Mouse (Mus musculus): ENCODE data around the gene Gorasp1. TPM values are rescaled to one million over a fixed set of nuclear protein-coding genes. Genes with fewer than 3 reads are reported as not detected.

Gorasp1 gene
- polyA plus RNA-seq, 1 experiment from 2014 or later, result 16.6 TPM

- Histone ChIP-seq H3K4me1 (replicated peaks) (peaks cover 8% of the 10 kb centered on the region), H3K27ac (no peak overlapping the region), H3K9ac (no peak overlapping the region), H3K4me3 (no peak overlapping the region), H3K9me3 (replicated peaks) (no peaks in the 10 kb centered on the region), H3K27me3 (no peaks in the 10 kb centered on the region), H3K4me2 (no peak overlapping the region), H3K36me3 (no peaks in the 10 kb centered on the region)
- WGBS, result 40% methylated on average over 2 of the region's 2 CpGs
- no peak for ATAC-seq (replicated peaks; ENCODE audit: insufficient number of reproducible peaks, insufficient read depth, low FRiP score, low read depth)
These were observed 46.7 kb downstream of the Gorasp1 start for GRCm38 (mm10) chr9:119890692-119891091.

GRCm38 (mm10) chr9:119889446-119889845, 47.9 kb downstream of the Gorasp1 start:
- Histone ChIP-seq H3K36me3 (no peaks in the 10 kb centered on the region), H3K4me3 (no peak overlapping the region), H3K27me3 (no peaks in the 10 kb centered on the region), H3K9me3 (replicated peaks) (no peaks in the 10 kb centered on the region), H3K4me1 (replicated peaks) (peaks cover 4% of the 10 kb centered on the region; the same call in 1 of the 2 replicates), H3K4me2 (no peak overlapping the region), H3K27ac (no peak overlapping the region), H3K9ac (no peak overlapping the region)
- ATAC-seq (replicated peaks; ENCODE audit: insufficient number of reproducible peaks, insufficient read depth, low FRiP score, low read depth), result no peak
- WGBS, result 80% methylated on average over 9 of the region's 9 CpGs

GRCm38 (mm10) chr9:119888843-119889246, 48.5 kb downstream of the Gorasp1 start:
- Histone ChIP-seq H3K4me3 (no peak overlapping the region), H3K27me3 (no peaks in the 10 kb centered on the region), H3K9ac (no peak overlapping the region), H3K4me2 (no peak overlapping the region), H3K36me3 (no peaks in the 10 kb centered on the region), H3K27ac (no peak overlapping the region), H3K9me3 (replicated peaks) (no peaks in the 10 kb centered on the region), H3K4me1 (replicated peaks) (no peaks in the 10 kb centered on the region)
- WGBS, result 54% methylated on average over 2 of the region's 2 CpGs
- ATAC-seq (replicated peaks; ENCODE audit: insufficient number of reproducible peaks, insufficient read depth, low FRiP score, low read depth), result no peak

GRCm38 (mm10) chr9:119887144-119887901, 50.0 kb downstream of the Gorasp1 start:
- Histone ChIP-seq H3K27ac (no peak overlapping the region), H3K4me2 (no peak overlapping the region), H3K27me3 (no peaks in the 10 kb centered on the region), H3K4me1 (replicated peaks) (no peaks in the 10 kb centered on the region), H3K4me3 (no peak overlapping the region), H3K36me3 (no peaks in the 10 kb centered on the region), H3K9me3 (replicated peaks) (no peaks in the 10 kb centered on the region), H3K9ac (no peak overlapping the region)
- ATAC-seq (replicated peaks; ENCODE audit: insufficient number of reproducible peaks, insufficient read depth, low FRiP score, low read depth), result no peak
- 70% methylated on average over 4 of the region's 4 CpGs for WGBS

Other genes with a start within 250 kb of the Gorasp1 start
- gene Scn10a, start 218.2 kb downstream of the Gorasp1 start, polyA plus RNA-seq (2015; fragmentation: Nextera tagmentation; extraction: Ambion mirVana), result 0.96 and 1.0 TPM in 2 replicates
- 0.03 and 0.04 TPM in 2 replicates for gene Scn11a, start 112.1 kb downstream of the Gorasp1 start, polyA plus RNA-seq (2015; fragmentation: Nextera tagmentation; extraction: Ambion mirVana)
- 31.5 and 35.0 TPM in 2 replicates for gene Wdr48, start 42.7 kb downstream of the Gorasp1 start, polyA plus RNA-seq (2015; fragmentation: Nextera tagmentation; extraction: Ambion mirVana)
- 0.08 and 0.29 TPM in 2 replicates for gene Ttc21a, start within 50 bp of the Gorasp1 start, polyA plus RNA-seq (2015; fragmentation: Nextera tagmentation; extraction: Ambion mirVana)
- gene Csrnp1, start 47.1 kb upstream of the Gorasp1 start, polyA plus RNA-seq (2015; fragmentation: Nextera tagmentation; extraction: Ambion mirVana), result 6.9 and 8.2 TPM in 2 replicates
- 45.2 and 51.0 TPM in 2 replicates for gene Xirp1, start 86.0 kb upstream of the Gorasp1 start, polyA plus RNA-seq (2015; fragmentation: Nextera tagmentation; extraction: Ambion mirVana)
- gene Cx3cr1, start 132.3 kb upstream of the Gorasp1 start, polyA plus RNA-seq (2015; fragmentation: Nextera tagmentation; extraction: Ambion mirVana), result 7.5 and 10.0 TPM in 2 replicates
- 0.62 and 1.6 TPM in 2 replicates for gene Ccr8, start 154.5 kb upstream of the Gorasp1 start, polyA plus RNA-seq (2015; fragmentation: Nextera tagmentation; extraction: Ambion mirVana)
- gene Slc25a38, start 172.8 kb upstream of the Gorasp1 start, polyA plus RNA-seq (2015; fragmentation: Nextera tagmentation; extraction: Ambion mirVana), result 18.8 and 22.0 TPM in 2 replicates
- 679 and 834 TPM in 2 replicates for gene Rpsa, start 190.1 kb upstream of the Gorasp1 start, polyA plus RNA-seq (2015; fragmentation: Nextera tagmentation; extraction: Ambion mirVana)
- 0.05 TPM in 1 of 2 replicates, not detected in the other for gene Mobp, start 212.1 kb upstream of the Gorasp1 start, polyA plus RNA-seq (2015; fragmentation: Nextera tagmentation; extraction: Ambion mirVana)

Measured in heart, embryonic 15.5 days (tissue).